Mouse (Mus musculus) spleen, adult 2 months (tissue): ENCODE measurements around the gene Zfp512. TPM values are rescaled to one million over a fixed set of nuclear protein-coding genes. Genes with fewer than 3 reads are reported as not detected.
"Not testable (repeated sequence)": the region's sequence is repeated elsewhere in the genome, so short reads cannot be mapped to it uniquely, and the experiment has no call there.

ENCODE experiments used
- DNase-seq, 2 experiments: peaks; one replicate each; pipeline versions ENCODE4 v3.0.0 to v3.0.0-alpha.2; 2012 to 2021; ENCODE audit warnings: low spot score in 2 of 2, low read depth in 1 of 2
- H3K27ac ChIP-seq: fragments of 200-500 bp; 2 replicates; pipeline ENCODE4 v1.5.1; 2012; ENCODE audit warnings: low read length, inconsistent platforms; ENCODE audit not compliant: insufficient read depth
- H3K27me3 ChIP-seq: fragments of 200-500 bp; 2 replicates; pipeline ENCODE4 v1.6.1; 2012; ENCODE audit warnings: mild to moderate bottlenecking, moderate library complexity, low read length, inconsistent platforms; ENCODE audit not compliant: control insufficient read depth, insufficient read depth
- H3K36me3 ChIP-seq: fragments of 200-500 bp; 2 replicates; pipeline ENCODE4 v1.6.1; 2012; ENCODE audit warnings: mild to moderate bottlenecking, low read length, inconsistent platforms; ENCODE audit not compliant: control insufficient read depth, insufficient read depth
- H3K4me1 ChIP-seq: fragments of 200-500 bp; 2 replicates; pipeline ENCODE4 v1.6.1; 2011; ENCODE audit warnings: inconsistent platforms; ENCODE audit not compliant: control insufficient read depth, insufficient read depth, insufficient read length
- H3K4me3 ChIP-seq: fragments of 200-500 bp; 2 replicates; pipeline ENCODE4 v1.5.1; 2011; ENCODE audit warnings: mild to moderate bottlenecking, inconsistent platforms; ENCODE audit not compliant: insufficient read depth, insufficient read length; ENCODE audit errors: extremely low read depth
- CTCF ChIP-seq: fragments of 200-500 bp; IDR thresholded peaks from 2 replicates; pipeline ENCODE4 v1.5.1; 2011; ENCODE audit warnings: mild to moderate bottlenecking, inconsistent platforms; ENCODE audit not compliant: insufficient read depth, insufficient read length, insufficient replicate concordance; ENCODE audit errors: extremely low read depth
- POLR2A ChIP-seq: fragments of 200-500 bp; IDR thresholded peaks from 2 replicates; pipeline ENCODE4 v1.6.1; 2011; ENCODE audit warnings: low read depth, low read length, inconsistent platforms
- WGBS: fragments of 180-500 bp; shearing (Covaris S2); methylation state at CpG from one replicate; pipeline ENCODE4 v1.1.7; 2018; 5-methylcytosine and 5-hydroxymethylcytosine counted together
- polyA plus RNA-seq: library from polyadenylated mRNA; depleted of rRNA; stranded (reverse); fragments of >200 nt; gene quantifications from 2 replicates; pipeline ENCODE4 v1.2.3, GENCODE M21; 2012; rRNA removed

Gene Zfp512
- 9.1 and 9.6 TPM in 2 replicates for polyA plus RNA-seq

DNA sequence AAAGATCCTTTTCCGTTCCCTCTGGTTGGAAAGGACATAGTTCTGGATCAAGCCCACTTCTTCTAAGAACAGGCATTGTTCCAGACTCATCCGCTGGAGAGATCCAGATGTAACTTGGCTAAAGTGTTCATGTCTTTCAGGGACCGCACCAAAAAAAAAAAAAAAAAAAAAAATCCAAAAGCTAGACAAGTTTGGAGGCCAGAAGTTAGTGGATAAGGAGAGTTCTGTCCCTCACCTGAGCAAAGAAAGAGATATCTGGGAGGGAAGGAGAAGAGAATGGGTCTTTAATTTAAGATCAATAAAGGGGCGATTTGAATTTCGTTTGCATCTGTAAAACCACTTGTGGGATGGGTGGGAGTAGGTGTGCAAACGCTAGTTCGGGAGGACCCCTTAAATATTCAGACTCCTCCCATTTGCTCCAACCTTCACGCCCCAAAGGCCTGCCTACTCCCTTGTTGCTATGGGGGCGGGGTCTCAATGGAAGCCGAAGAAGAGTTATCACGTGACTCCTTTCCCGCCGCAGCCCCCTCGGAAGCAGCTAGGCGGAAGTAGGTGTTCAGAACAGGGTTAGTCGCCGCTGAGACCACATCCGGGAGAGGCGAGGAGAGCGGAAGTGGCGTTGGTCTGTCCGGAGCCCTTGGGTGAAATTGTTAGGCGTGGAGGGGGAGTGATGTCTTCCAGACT, at the start of gene Zfp512:
TSS of gene Zfp512 (plus strand) at position 554 of the 684 bp plus-strand sequence.
- Histone ChIP-seq H3K4me3 (peak within 1 kb of the TSS; percentile 68), H3K27ac (peak within 1 kb of the TSS; percentile 62), H3K4me1 (peaks cover 2% of the 10 kb centered on the region; the same call in 1 of the 2 replicates), H3K27me3 (no peaks in the 10 kb centered on the region), H3K36me3 (no peaks in the 10 kb centered on the region)
- TF ChIP-seq CTCF (no peak), POLR2A (peak; percentile 32)
- WGBS, result 10% methylated on average over 23 of the region's 23 CpGs
- DNase-seq, result peak; percentile 89 to 92

DNA sequence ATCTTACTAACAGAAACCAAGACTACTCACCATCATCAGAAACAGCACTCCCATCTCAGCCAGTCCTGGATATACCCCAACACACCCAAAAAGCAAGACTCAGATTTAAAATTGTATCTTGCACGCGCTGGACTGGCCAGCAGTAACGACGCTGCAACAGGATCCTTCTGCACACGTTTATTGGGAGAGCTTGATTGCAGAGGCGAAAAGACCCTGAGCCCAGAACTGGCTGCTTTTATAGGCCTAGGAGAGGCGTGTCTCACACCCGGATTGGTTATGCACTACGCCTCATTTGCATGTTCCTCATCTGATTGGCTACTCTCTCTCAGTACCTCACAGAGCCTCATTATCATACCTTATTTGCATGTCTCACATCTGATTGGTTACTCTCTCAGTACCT, 17.5 kb upstream of the Zfp512 start:
- WGBS, result 93% methylated on average over 9 of the region's 9 CpGs
- not testable (repeated sequence) for H3K27me3 ChIP-seq, H3K4me3 ChIP-seq

DNA sequence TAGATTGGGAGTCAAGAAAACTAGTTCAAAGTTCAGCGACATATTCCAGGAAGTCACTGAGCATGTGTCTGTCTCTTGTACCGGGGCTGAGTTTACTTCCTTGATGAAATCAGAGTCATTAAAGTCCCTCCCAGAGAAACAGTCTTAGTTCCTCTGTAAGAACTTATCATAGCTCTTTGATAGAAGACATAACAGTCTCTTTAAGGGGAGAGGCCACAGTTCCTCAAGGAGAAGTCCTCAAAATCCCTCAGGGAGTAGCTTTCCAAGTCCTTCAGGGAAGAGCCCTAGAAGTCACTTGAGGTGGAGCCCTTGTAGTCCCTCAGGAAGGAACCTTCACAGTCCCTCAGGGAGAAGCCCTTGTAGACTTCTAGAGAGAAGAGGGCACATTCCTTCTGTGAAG, 895 bp upstream of the Zfp512 start:
- no peak for TF ChIP-seq POLR2A
- no peak for TF ChIP-seq CTCF
- H3K27ac ChIP-seq, result peak overlapping the region; percentile 62
- no peak overlapping the region for H3K4me3 ChIP-seq
- 16% methylated on average over 2 of the region's 2 CpGs for WGBS
- peaks cover 2% of the 10 kb centered on the region; the same call in 1 of the 2 replicates for H3K4me1 ChIP-seq
- no peaks in the 10 kb centered on the region for H3K36me3 ChIP-seq
- no peaks in the 10 kb centered on the region for H3K27me3 ChIP-seq
- DNase-seq, result no peak

More for the DNA sequence above, 17.5 kb upstream of the Zfp512 start:
- DNase-seq, H3K4me1 ChIP-seq, H3K36me3 ChIP-seq, H3K27ac ChIP-seq: not testable (repeated sequence)

DNA sequence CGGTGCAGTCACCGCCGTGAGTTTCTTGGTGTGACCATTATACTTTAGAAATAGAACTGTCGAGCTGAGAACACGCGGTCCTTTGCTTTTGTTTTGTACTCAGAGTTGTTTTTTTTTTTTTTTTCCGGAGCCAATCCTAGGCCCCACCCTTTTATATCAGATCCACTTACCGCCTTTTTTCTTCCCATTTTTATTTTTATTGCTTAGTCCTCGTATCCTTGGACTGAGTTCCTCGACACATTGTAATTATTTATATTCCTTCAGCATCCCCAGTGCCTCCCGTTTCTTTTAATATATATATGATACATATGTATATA, 289 bp downstream of the Zfp512 start:
- Histone ChIP-seq H3K36me3 (no peaks in the 10 kb centered on the region), H3K4me1 (peaks cover 2% of the 10 kb centered on the region; the same call in 1 of the 2 replicates), H3K27ac (peak overlapping the region; percentile 56), H3K4me3 (peak overlapping the region; percentile 68), H3K27me3 (no peaks in the 10 kb centered on the region)
- no peak for TF ChIP-seq CTCF
- no peak for TF ChIP-seq POLR2A
- DNase-seq, result no peak
- under 1% methylated on average over 11 of the region's 11 CpGs for WGBS

DNA sequence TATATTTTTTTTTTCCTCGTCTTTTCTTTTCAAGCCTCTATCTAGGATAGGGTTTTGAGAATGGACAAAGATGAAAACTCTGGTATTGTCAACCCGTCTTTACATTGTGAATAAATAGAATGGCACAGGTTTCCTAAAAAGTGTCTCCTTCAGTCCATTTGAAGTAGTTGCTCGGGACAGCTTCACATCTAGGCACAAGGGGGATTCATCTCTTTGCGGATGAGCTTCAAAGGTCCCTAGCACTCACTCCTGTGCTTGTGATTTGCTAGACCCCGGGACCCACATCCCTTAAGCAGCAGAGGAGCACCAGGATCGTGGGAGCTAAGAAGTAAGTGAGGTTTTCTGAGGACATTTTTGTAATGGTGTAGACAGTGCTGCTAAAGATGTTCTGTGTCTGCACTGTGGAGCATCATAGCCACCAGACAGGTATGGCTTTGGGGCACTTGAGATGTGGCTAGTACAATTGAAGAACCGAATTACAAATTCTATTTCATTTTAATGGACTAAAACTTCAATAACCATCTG, 717 bp downstream of the Zfp512 start:
- 7% methylated on average over 7 of the region's 7 CpGs for WGBS
- Histone ChIP-seq H3K4me3 (peak overlapping the region; percentile 38; the same call in 1 of the 2 replicates), H3K27me3 (no peaks in the 10 kb centered on the region), H3K27ac (peak overlapping the region; percentile 37), H3K4me1 (peaks cover 2% of the 10 kb centered on the region; the same call in 1 of the 2 replicates), H3K36me3 (no peaks in the 10 kb centered on the region)
- TF ChIP-seq POLR2A (no peak), CTCF (no peak)
- no peak for DNase-seq

DNA sequence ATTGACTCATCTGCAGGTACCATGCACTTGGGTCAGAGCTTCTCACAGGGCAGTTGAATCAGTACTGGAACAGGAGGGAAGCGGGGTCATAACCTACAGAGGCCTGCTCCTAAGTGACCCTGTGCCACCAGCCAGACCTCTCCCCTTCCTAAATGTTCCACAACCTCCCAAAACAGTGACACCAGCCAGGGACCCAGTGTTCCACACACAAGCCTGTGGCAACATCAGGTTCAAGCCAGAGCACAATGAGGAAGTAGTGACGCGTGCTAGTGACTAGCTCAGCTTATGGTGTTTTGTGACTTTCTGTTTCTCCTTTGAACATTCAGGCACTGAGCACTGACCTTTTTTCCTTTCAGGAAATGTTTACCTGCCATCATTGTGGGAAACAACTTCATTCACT, 15.6 kb downstream of the Zfp512 start:
- H3K4me3 ChIP-seq, result no peak overlapping the region
- no peaks in the 10 kb centered on the region for H3K4me1 ChIP-seq
- no peak overlapping the region for H3K27ac ChIP-seq
- no peak for TF ChIP-seq POLR2A
- no peak for TF ChIP-seq CTCF
- H3K27me3 ChIP-seq, result no peaks in the 10 kb centered on the region
- 77% methylated on average over 3 of the region's 3 CpGs for WGBS
- H3K36me3 ChIP-seq, result peaks cover 17% of the 10 kb centered on the region
- DNase-seq, result no peak

DNA sequence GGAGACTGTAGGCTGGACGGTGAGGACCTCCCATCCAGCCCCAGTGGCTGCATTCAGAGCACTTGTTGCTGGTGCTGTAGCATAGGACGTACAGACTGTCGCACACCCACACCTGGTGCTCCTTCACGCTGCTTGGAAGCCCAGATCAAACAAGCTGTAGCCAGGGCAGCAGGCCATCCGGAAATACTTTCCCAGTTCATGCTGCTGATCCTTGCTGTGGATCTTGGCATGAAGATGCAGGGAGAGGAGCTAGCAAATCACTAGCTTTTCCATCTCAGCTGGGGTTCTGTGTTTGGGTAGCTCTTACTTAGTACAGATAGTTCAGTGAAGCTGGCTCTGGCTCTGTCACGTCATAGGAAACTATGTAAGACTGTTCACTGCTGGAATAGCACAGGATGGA, 17.5 kb downstream of the Zfp512 start:
- Histone ChIP-seq H3K27me3 (no peaks in the 10 kb centered on the region), H3K4me3 (no peak overlapping the region), H3K4me1 (no peaks in the 10 kb centered on the region), H3K27ac (no peak overlapping the region), H3K36me3 (peaks cover 29% of the 10 kb centered on the region)
- TF ChIP-seq POLR2A (no peak), CTCF (no peak)
- DNase-seq, result no peak
- WGBS, result 95% methylated on average over 6 of the region's 6 CpGs
